Mouse (Mus musculus) MEL (cell line): ENCODE results near the gene Ap5s1. TPM values are rescaled to one million over a fixed set of nuclear protein-coding genes. Genes with fewer than 3 reads are reported as not detected.

Experiments used
- DNase-seq: peaks from one replicate; pipeline ENCODE4 v3.0.0; 2011; ENCODE audit warnings: low read depth, low spot score
- H3K27ac ChIP-seq: 2 replicates; pipeline ENCODE4 v1.5.1; 2012; ENCODE audit warnings: low read depth, mild to moderate bottlenecking, control low read depth, low read length, moderate library complexity; ENCODE audit not compliant: control insufficient read depth
- H3K27me3 ChIP-seq, 2 experiments: fragments of 150-350 bp in 1 of 2; sonication (generic) in 1 of 2; 2 replicates each; pipeline ENCODE4 v1.6.1; 2012; ENCODE audit warnings: low read length in 2 of 2, mild to moderate bottlenecking in 2 of 2, improper control_type of control experiment in 1 of 2, moderate library complexity in 1 of 2; ENCODE audit not compliant: insufficient read depth in 2 of 2, control insufficient read depth in 1 of 2
- H3K36me3 ChIP-seq, 2 experiments: 2 replicates each; pipeline ENCODE4 v1.6.1; 2012 to 2014; ENCODE audit warnings: low read length in 2 of 2, improper control_type of control experiment in 1 of 2, inconsistent platforms in 1 of 2, mild to moderate bottlenecking in 1 of 2; ENCODE audit not compliant: insufficient read depth in 2 of 2, control insufficient read depth in 1 of 2
- H3K4me1 ChIP-seq, 2 experiments: fragments of 150-350 bp in 1 of 2; sonication (generic) in 1 of 2; 2 replicates each; pipeline ENCODE4 v1.6.1; 2012; ENCODE audit warnings: low read length in 2 of 2, improper control_type of control experiment in 1 of 2, mild to moderate bottlenecking in 1 of 2; ENCODE audit not compliant: insufficient read depth in 2 of 2, control insufficient read depth in 1 of 2
- H3K4me3 ChIP-seq, 2 experiments: fragments of 150-350 bp in 1 of 2; sonication (generic) in 1 of 2; 2 replicates each; pipeline ENCODE4 v1.5.1; 2012; ENCODE audit warnings: low read depth in 2 of 2, low read length in 2 of 2, mild to moderate bottlenecking in 2 of 2, moderate library complexity in 2 of 2, control low read depth in 1 of 2, improper control_type of control experiment in 1 of 2; ENCODE audit not compliant: control insufficient read depth in 1 of 2, insufficient read depth in 1 of 2
- H3K79me2 ChIP-seq: 2 replicates; pipeline ENCODE4 v1.6.1; 2012; ENCODE audit warnings: mild to moderate bottlenecking, low read length, moderate library complexity; ENCODE audit not compliant: control insufficient read depth, poor library complexity, insufficient read depth
- H3K9ac ChIP-seq: 2 replicates; pipeline ENCODE4 v1.6.1; 2012; ENCODE audit warnings: low read depth, mild to moderate bottlenecking, control low read depth, low read length, moderate library complexity; ENCODE audit not compliant: control insufficient read depth, poor library complexity, severe bottlenecking
- H3K9me3 ChIP-seq: fragments of 150-350 bp; sonication (generic); replicated peaks from 2 replicates; pipeline ENCODE4 v1.6.1; 2012; ENCODE audit warnings: mild to moderate bottlenecking, low read length, improper control_type of control experiment, moderate library complexity; ENCODE audit not compliant: insufficient read depth
- CHD2 ChIP-seq: IDR thresholded peaks from 2 replicates; pipeline ENCODE4 v1.6.1; 2011; ENCODE audit warnings: low read length, improper control_type of control experiment
- E2F4 ChIP-seq: IDR thresholded peaks from 2 replicates; pipeline ENCODE4 v1.6.1; 2011; ENCODE audit warnings: low read depth, low read length, improper control_type of control experiment, borderline replicate concordance
- ELF1 ChIP-seq: IDR thresholded peaks from 2 replicates; pipeline ENCODE4 v1.6.1; 2014; ENCODE audit warnings: low read depth, mild to moderate bottlenecking, inconsistent platforms, low read length, improper control_type of control experiment, moderate library complexity
- MAFK ChIP-seq: IDR thresholded peaks from 2 replicates; pipeline ENCODE4 v1.6.1; 2011; ENCODE audit warnings: low read depth, mild to moderate bottlenecking, low read length, improper control_type of control experiment, borderline replicate concordance
- MAZ ChIP-seq: IDR thresholded peaks from 2 replicates; pipeline ENCODE4 v1.6.1; 2012; ENCODE audit warnings: low read depth, mild to moderate bottlenecking, inconsistent platforms, low read length, improper control_type of control experiment
- MEF2A ChIP-seq: IDR thresholded peaks from 2 replicates; pipeline ENCODE4 v1.6.1; 2014; ENCODE audit warnings: low read depth, mild to moderate bottlenecking, inconsistent platforms, low read length, improper control_type of control experiment; ENCODE audit not compliant: poor library complexity, insufficient replicate concordance, severe bottlenecking; ENCODE audit errors: extremely low read depth
- MXI1 ChIP-seq: IDR thresholded peaks from 2 replicates; pipeline ENCODE4 v1.6.1; 2011; ENCODE audit warnings: mild to moderate bottlenecking, low read depth, low read length, improper control_type of control experiment
- ZNF384 ChIP-seq: IDR thresholded peaks from 2 replicates; pipeline ENCODE4 v1.6.1; 2012; ENCODE audit warnings: low read depth, mild to moderate bottlenecking, inconsistent platforms, low read length, improper control_type of control experiment
- polyA plus RNA-seq, 2 experiments: library from polyadenylated mRNA; stranded (reverse) in 1 of 2; unstranded in 1 of 2; fragments of >175 nt in 1 of 2; fragments of >200 nt in 1 of 2; gene quantifications; 2 replicates each; pipeline versions ENCODE4 v1.2.1 to v1.2.4; 2012; ENCODE audit warnings: low replicate concordance in 2 of 2, low read depth in 1 of 2; ENCODE audit not compliant: insufficient read length in 2 of 2, insufficient read depth in 1 of 2, missing spikeins in 1 of 2
- total RNA-seq: library from RNA; depleted of rRNA; stranded (reverse); fragments of 300-350 nt; gene quantifications from 2 replicates; pipeline ENCODE4 v1.2.3, GENCODE M21; 2012

Ap5s1 gene
- total and polyA plus RNA-seq, 3 experiments: 9.6 to 12.7 TPM; not detected in 1

GRCm38 (mm10) chr2:131254329-131254713 is 47.4 kb downstream of the Ap5s1 start:
- Histone ChIP-seq H3K4me1 (peaks cover 13 to 23% of the 10 kb centered on the region in 2 experiments), H3K9ac (peak overlapping the region; percentile 60), H3K4me3 (peak overlapping the region; percentile 35 to 46)

GRCm38 (mm10) chr2:131255738-131256137 is 48.9 kb downstream of the Ap5s1 start:
- TF ChIP-seq CHD2 (no peak), MEF2A (no peak), ELF1 (0 out of 2 replicates have a peak, but pooled peaks have one; percentile 3)
- Histone ChIP-seq H3K36me3 (peaks cover 0 to 18% of the 10 kb centered on the region in 2 experiments; a peak in 2 of 4 replicates), H3K27ac (no peak overlapping the region), H3K4me1 (peaks cover 16 to 32% of the 10 kb centered on the region in 2 experiments), H3K79me2 (no peaks in the 10 kb centered on the region), H3K9me3 (no peaks in the 10 kb centered on the region), H3K4me3 (no peak overlapping the region), H3K27me3 (no peaks in the 10 kb centered on the region), H3K9ac (no peak overlapping the region)
- DNase-seq: peak; percentile 60

More at GRCm38 (mm10) chr2:131254329-131254713, 47.4 kb downstream of the Ap5s1 start:
- Histone ChIP-seq H3K9me3 (no peaks in the 10 kb centered on the region), H3K27ac (peak overlapping the region; percentile 66)
- TF ChIP-seq MXI1 (0 out of 2 replicates have a peak, but pooled peaks have one; percentile 22), ZNF384 (0 out of 2 replicates have a peak, but pooled peaks have one; percentile 3), MAFK (no peak), MAZ (peak; percentile 4; the same call in 1 of the 2 replicates)
- TF ChIP-seq, all 39 proteins: peak for 3
- Histone ChIP-seq H3K79me2 (no peaks in the 10 kb centered on the region), H3K36me3 (peaks cover 0 to 9% of the 10 kb centered on the region in 2 experiments; a peak in 2 of 4 replicates), H3K27me3 (no peaks in the 10 kb centered on the region)
- DNase-seq: peak; percentile 68

GRCm38 (mm10) chr2:131258693-131259092 is 51.8 kb downstream of the Ap5s1 start:
- peaks cover 19 to 39% of the 10 kb centered on the region in 2 experiments for H3K4me1 ChIP-seq
- TF ChIP-seq E2F4 (no peak), ZNF384 (peak; percentile 67)
- TF ChIP-seq, all 39 proteins: peak for 1
- no peak for DNase-seq
- Histone ChIP-seq H3K79me2 (peaks cover 9% of the 10 kb centered on the region), H3K27ac (no peak overlapping the region), H3K36me3 (peaks cover 0 to 26% of the 10 kb centered on the region in 2 experiments; a peak in 2 of 4 replicates), H3K27me3 (no peaks in the 10 kb centered on the region), H3K9me3 (no peaks in the 10 kb centered on the region), H3K9ac (no peak overlapping the region), H3K4me3 (no peak overlapping the region)
